Mouse (Mus musculus) embryonic fibroblast, embryonic 13.5 days (primary cell): ENCODE data around the gene Adamtsl1.

Experiments
- CTCF ChIP-seq: IDR thresholded peaks from 2 replicates; pipeline ENCODE4 v1.5.1; 2011; ENCODE audit warnings: mild to moderate bottlenecking, control low read depth, low read length, moderate library complexity, borderline replicate concordance; ENCODE audit not compliant: insufficient read depth
- POLR2A ChIP-seq: IDR thresholded peaks from 2 replicates; pipeline ENCODE4 v1.6.1; 2011; ENCODE audit warnings: low read depth, mild to moderate bottlenecking, control low read depth, low read length, moderate library complexity

DNA sequence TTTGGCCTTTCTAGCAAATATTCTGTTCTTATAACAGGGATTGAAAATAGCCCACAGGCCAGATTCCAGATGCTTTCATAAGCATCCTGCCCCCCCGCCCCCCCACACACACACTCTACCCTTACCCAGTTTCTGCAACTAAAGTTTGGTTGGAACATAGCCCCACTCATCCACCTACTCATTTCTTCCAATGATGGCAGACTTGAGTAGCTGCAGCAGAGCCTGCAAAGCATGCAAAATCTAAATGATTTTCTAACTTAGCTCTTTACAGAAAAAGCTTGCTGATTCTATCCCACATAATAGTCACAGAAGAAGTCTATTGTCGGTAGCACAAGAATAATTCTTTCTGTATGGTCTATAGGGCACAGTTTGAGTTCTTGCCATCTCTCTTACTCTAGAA, 760.7 kb downstream of the Adamtsl1 start:
- TF ChIP-seq CTCF (no peak), POLR2A (no peak)
